Mouse (Mus musculus) myocyte (in vitro differentiated cells): ENCODE results near the gene Fbxw5. TPM values are rescaled to one million over a fixed set of nuclear protein-coding genes. Genes with fewer than 3 reads are reported as not detected.

Source experiments
- polyA plus RNA-seq: library from polyadenylated mRNA; unstranded; fragments of >200 nt; fragmentation: generic; extraction: Trizol; gene quantifications from one replicate; pipeline ENCODE4 v1.2.1, GENCODE M21; 2012; ENCODE audit warnings: missing spikeins

Fbxw5 gene
- polyA plus RNA-seq, 1 experiment = 53.6 TPM

Other genes with a start within 250 kb of the Fbxw5 start
- gene Tmem203, start 245.3 kb upstream of the Fbxw5 start, polyA plus RNA-seq = 47.2 TPM
- 5.5 TPM for gene Tprn, start 238.1 kb upstream of the Fbxw5 start, polyA plus RNA-seq
- 106 TPM for gene Ssna1, start 228.3 kb upstream of the Fbxw5 start, polyA plus RNA-seq
- 97.9 TPM for gene Anapc2, start 228.3 kb upstream of the Fbxw5 start, polyA plus RNA-seq
- gene Tmem210, start 212.6 kb upstream of the Fbxw5 start, polyA plus RNA-seq = 0.40 TPM
- 1.6 TPM for gene Lrrc26, start 210.8 kb upstream of the Fbxw5 start, polyA plus RNA-seq
- 0.12 TPM for gene Grin1, start 181.6 kb upstream of the Fbxw5 start, polyA plus RNA-seq
- 46.3 TPM for gene Man1b1, start 168.4 kb upstream of the Fbxw5 start, polyA plus RNA-seq
- 43.0 TPM for gene Dpp7, start 144.4 kb upstream of the Fbxw5 start, polyA plus RNA-seq
- 68.3 TPM for gene Uap1l1, start 135.1 kb upstream of the Fbxw5 start, polyA plus RNA-seq
- gene Sapcd2, start 128.4 kb upstream of the Fbxw5 start, polyA plus RNA-seq = 10.4 TPM
- 0.89 TPM for gene Entpd2, start 104.9 kb upstream of the Fbxw5 start, polyA plus RNA-seq
- gene Npdc1, start 101.4 kb upstream of the Fbxw5 start, polyA plus RNA-seq = 114 TPM
- gene Fut7, start 77.5 kb upstream of the Fbxw5 start, polyA plus RNA-seq = 0.08 TPM
- gene Abca2, start 72.0 kb upstream of the Fbxw5 start, polyA plus RNA-seq = 9.8 TPM
- gene Clic3, start 43.9 kb upstream of the Fbxw5 start, polyA plus RNA-seq = 13.5 TPM
- 64.3 TPM for gene Paxx, start 39.7 kb upstream of the Fbxw5 start, polyA plus RNA-seq
- gene Ptgds, start 30.7 kb upstream of the Fbxw5 start, polyA plus RNA-seq = 9.8 TPM
- not detected for gene Lcn12, start 6.8 kb upstream of the Fbxw5 start, polyA plus RNA-seq
- 0.74 TPM for gene C8g, start 969 bp downstream of the Fbxw5 start, polyA plus RNA-seq
- 40.4 TPM for gene Traf2, start 46.2 kb downstream of the Fbxw5 start, polyA plus RNA-seq
- gene Edf1, start 57.1 kb downstream of the Fbxw5 start, polyA plus RNA-seq = 513 TPM
- gene Mamdc4, start 74.1 kb downstream of the Fbxw5 start, polyA plus RNA-seq = 8.7 TPM
- gene Phpt1, start 74.5 kb downstream of the Fbxw5 start, polyA plus RNA-seq = 108 TPM
- gene Ajm1, start 81.0 kb downstream of the Fbxw5 start, polyA plus RNA-seq = 1.0 TPM
- gene Rabl6, start 107.8 kb downstream of the Fbxw5 start, polyA plus RNA-seq = 76.5 TPM
- 0.13 TPM for gene Ccdc183, start 116.9 kb downstream of the Fbxw5 start, polyA plus RNA-seq
- gene Tmem141, start 121.3 kb downstream of the Fbxw5 start, polyA plus RNA-seq = 32.6 TPM
- gene Fcna, start 127.3 kb downstream of the Fbxw5 start, polyA plus RNA-seq = 0.10 TPM
- not detected for gene Lcn8, start 152.4 kb downstream of the Fbxw5 start, polyA plus RNA-seq
- not detected for gene Lcn5, start 157.2 kb downstream of the Fbxw5 start, polyA plus RNA-seq
- not detected for gene Lcn6, start 176.0 kb downstream of the Fbxw5 start, polyA plus RNA-seq
- not detected for gene Lcn10, start 182.0 kb downstream of the Fbxw5 start, polyA plus RNA-seq
- not detected for gene Obp2a, start 199.3 kb downstream of the Fbxw5 start, polyA plus RNA-seq
- gene Bmyc, start 206.0 kb downstream of the Fbxw5 start, polyA plus RNA-seq = 0.31 TPM
- not detected for gene Obp2b, start 236.3 kb downstream of the Fbxw5 start, polyA plus RNA-seq